Mouse (Mus musculus) liver, adult 2 months (tissue): Measurements from ENCODE around the gene Rexo4. TPM values are rescaled to one million over a fixed set of nuclear protein-coding genes. Genes with fewer than 3 reads are reported as not detected.

Source experiments
- DNase-seq: peaks from one replicate; pipeline ENCODE4 v3.0.0-alpha.2; 2011; ENCODE audit warnings: low read depth, low spot score; ENCODE audit errors: extremely low read depth
- H3K27ac ChIP-seq: fragments of 200-500 bp; replicated peaks from 2 replicates; pipeline ENCODE4 v1.5.1; 2012; ENCODE audit warnings: low read depth, mild to moderate bottlenecking, control low read depth, inconsistent platforms, low read length; ENCODE audit not compliant: insufficient read depth
- H3K27me3 ChIP-seq: fragments of 200-500 bp; 2 replicates; pipeline ENCODE4 v1.6.1; 2012; ENCODE audit warnings: mild to moderate bottlenecking, moderate library complexity, low read length, inconsistent platforms; ENCODE audit not compliant: control insufficient read depth, insufficient read depth
- H3K36me3 ChIP-seq: fragments of 200-500 bp; 2 replicates; pipeline ENCODE4 v1.6.1; 2012; ENCODE audit warnings: low read length, inconsistent platforms; ENCODE audit not compliant: control insufficient read depth, insufficient read depth
- H3K4me1 ChIP-seq: fragments of 200-500 bp; 2 replicates; pipeline ENCODE4 v1.6.1; 2011; ENCODE audit warnings: low read length; ENCODE audit not compliant: control insufficient read depth, insufficient read depth
- H3K4me3 ChIP-seq: fragments of 200-500 bp; 2 replicates; pipeline ENCODE4 v1.5.1; 2011; ENCODE audit warnings: low read depth, mild to moderate bottlenecking, control low read depth, low read length, moderate library complexity; ENCODE audit not compliant: insufficient read depth
- H3K79me2 ChIP-seq: fragments of 200-500 bp; 2 replicates; pipeline ENCODE4 v1.6.1; 2012; ENCODE audit warnings: inconsistent platforms, mild to moderate bottlenecking, low read length, moderate library complexity; ENCODE audit not compliant: control insufficient read depth, insufficient read depth
- H3K9ac ChIP-seq: fragments of 200-500 bp; 2 replicates; pipeline ENCODE4 v1.6.1; 2012; ENCODE audit warnings: low read depth, mild to moderate bottlenecking, control low read depth, inconsistent platforms, low read length
- CTCF ChIP-seq: fragments of 200-500 bp; IDR thresholded peaks from 2 replicates; pipeline ENCODE4 v1.5.1; 2011; ENCODE audit warnings: low read depth, low read length, control low read depth
- POLR2A ChIP-seq: fragments of 200-500 bp; IDR thresholded peaks from 2 replicates; pipeline ENCODE4 v1.6.1; 2011; ENCODE audit warnings: low read length, control low read depth; ENCODE audit not compliant: insufficient read depth; ENCODE audit errors: extremely low read depth
- WGBS: fragments of 180-500 bp; shearing (Covaris S2); methylation state at CpG from one replicate; pipeline ENCODE4 v1.1.7; 2018; 5-methylcytosine and 5-hydroxymethylcytosine counted together
- polyA plus RNA-seq: library from polyadenylated mRNA; depleted of rRNA; stranded (reverse); fragments of >200 nt; gene quantifications from 2 replicates; pipeline ENCODE4 v1.2.3, GENCODE M21; 2012; rRNA removed
- total RNA-seq: library from RNA; depleted of rRNA; stranded (reverse); fragments of >200 nt; gene quantifications from 2 replicates; pipeline ENCODE4 v1.2.3, GENCODE M21; 2014; rRNA removed

Gene Rexo4
- total and polyA plus RNA-seq, 2 experiments, result 11.8 to 15.2 TPM

- H3K9ac ChIP-seq, result peak within 1 kb of the TSS; percentile 94
- peaks cover 20% of the 10 kb centered on the region for H3K36me3 ChIP-seq
- peak; percentile 83 for TF ChIP-seq POLR2A
- TF ChIP-seq CTCF, result no peak
- H3K27me3 ChIP-seq, result no peaks in the 10 kb centered on the region
- WGBS, result under 1% methylated on average over 74 of the region's 74 CpGs
- H3K4me1 ChIP-seq, result peaks cover 19% of the 10 kb centered on the region
- peak within 1 kb of the TSS; percentile 78 for H3K27ac ChIP-seq
- H3K79me2 ChIP-seq, result peaks cover 23% of the 10 kb centered on the region
- peak within 1 kb of the TSS; percentile 96 for H3K4me3 ChIP-seq
- DNase-seq, result peak; percentile 87
These were observed 53.8 kb downstream of the Rexo4 start, which contains the start of the genes Med22 and Rpl7a for GRCm38 (mm10) chr2:26910124-26910993. Gene Med22, minus strand, starts transcription at chr2:26910677. Gene Rpl7a, plus strand, starts transcription at chr2:26910764.

- H3K27ac ChIP-seq, result peak overlapping the region; percentile 78
- H3K9ac ChIP-seq, result peak overlapping the region; percentile 74
- H3K4me3 ChIP-seq, result peak overlapping the region; percentile 76
- TF ChIP-seq POLR2A, result no peak
- TF ChIP-seq CTCF, result no peak
- H3K27me3 ChIP-seq, result no peaks in the 10 kb centered on the region
- no peak for DNase-seq
- peaks cover 17% of the 10 kb centered on the region for H3K4me1 ChIP-seq
- H3K79me2 ChIP-seq, result peaks cover 23% of the 10 kb centered on the region
- peaks cover 20% of the 10 kb centered on the region for H3K36me3 ChIP-seq
These were observed 54.8 kb downstream of the Rexo4 start for GRCm38 (mm10) chr2:26909387-26909784.

- Histone ChIP-seq H3K9ac (peak overlapping the region; percentile 2; the same call in 1 of the 2 replicates), H3K79me2 (peaks cover 23% of the 10 kb centered on the region), H3K4me3 (peak overlapping the region; percentile 6; the same call in 1 of the 2 replicates), H3K27ac (no peak overlapping the region), H3K36me3 (peaks cover 18% of the 10 kb centered on the region), H3K27me3 (no peaks in the 10 kb centered on the region), H3K4me1 (peaks cover 18% of the 10 kb centered on the region)
- 68% methylated on average over 18 of the region's 18 CpGs for WGBS
- TF ChIP-seq CTCF (no peak), POLR2A (no peak)
- no peak for DNase-seq
These were observed 55.3 kb downstream of the Rexo4 start for GRCm38 (mm10) chr2:26908710-26909386.

DNA sequence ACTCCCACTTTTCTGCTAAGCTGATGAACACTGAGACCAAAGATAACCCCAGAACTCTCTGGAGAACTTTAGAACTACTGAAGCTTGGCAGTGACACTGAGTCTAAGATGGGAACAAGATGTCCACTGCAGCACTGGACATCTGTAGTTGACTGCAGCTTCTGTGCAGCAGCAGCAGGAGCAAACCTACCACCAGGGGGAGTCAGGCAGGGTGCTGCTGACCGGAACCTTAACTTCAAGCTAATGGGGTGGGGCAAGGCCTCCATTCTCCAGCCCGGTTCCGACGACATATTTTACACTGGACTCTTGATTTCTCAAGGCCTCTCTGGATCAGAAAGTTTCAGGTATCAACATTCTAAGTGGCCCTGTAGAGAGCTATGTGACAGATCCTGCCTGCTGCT, 57.1 kb downstream of the Rexo4 start:
- 28% methylated on average over 4 of the region's 4 CpGs for WGBS
- DNase-seq, result peak; percentile 55
- Histone ChIP-seq H3K4me1 (peaks cover 22% of the 10 kb centered on the region), H3K36me3 (peaks cover 4% of the 10 kb centered on the region), H3K27ac (no peak overlapping the region), H3K4me3 (no peak overlapping the region), H3K79me2 (peaks cover 21% of the 10 kb centered on the region), H3K27me3 (no peaks in the 10 kb centered on the region), H3K9ac (no peak overlapping the region)
- TF ChIP-seq CTCF (peak; percentile 94), POLR2A (no peak)

DNA sequence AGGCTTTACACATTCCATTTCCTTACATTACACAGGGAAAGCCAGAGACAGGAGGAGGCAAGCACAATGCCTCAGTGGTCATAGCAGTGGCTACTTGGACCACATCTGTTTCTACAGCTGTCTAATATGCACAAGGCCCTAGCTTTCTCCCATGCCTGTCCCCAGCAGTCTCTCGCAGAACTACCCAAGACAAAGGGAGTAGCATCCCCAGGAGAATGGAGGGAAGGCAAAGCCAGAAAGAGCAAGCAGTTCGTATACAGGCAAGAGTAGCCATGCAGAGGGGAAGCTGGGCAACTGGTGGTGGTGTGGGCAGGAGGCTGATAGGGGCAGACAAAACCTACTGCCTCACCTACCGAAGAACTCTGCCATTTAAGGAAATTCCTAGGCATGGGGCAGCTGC, 57.8 kb downstream of the Rexo4 start:
- H3K36me3 ChIP-seq, result peaks cover 2% of the 10 kb centered on the region; the same call in 1 of the 2 replicates
- H3K79me2 ChIP-seq, result peaks cover 18% of the 10 kb centered on the region
- DNase-seq, result no peak
- TF ChIP-seq POLR2A (no peak), CTCF (no peak)
- H3K9ac ChIP-seq, result no peak overlapping the region
- 94% methylated on average over 3 of the region's 3 CpGs for WGBS
- H3K27me3 ChIP-seq, result no peaks in the 10 kb centered on the region
- no peak overlapping the region for H3K4me3 ChIP-seq
- no peak overlapping the region for H3K27ac ChIP-seq
- H3K4me1 ChIP-seq, result peaks cover 23% of the 10 kb centered on the region

DNA sequence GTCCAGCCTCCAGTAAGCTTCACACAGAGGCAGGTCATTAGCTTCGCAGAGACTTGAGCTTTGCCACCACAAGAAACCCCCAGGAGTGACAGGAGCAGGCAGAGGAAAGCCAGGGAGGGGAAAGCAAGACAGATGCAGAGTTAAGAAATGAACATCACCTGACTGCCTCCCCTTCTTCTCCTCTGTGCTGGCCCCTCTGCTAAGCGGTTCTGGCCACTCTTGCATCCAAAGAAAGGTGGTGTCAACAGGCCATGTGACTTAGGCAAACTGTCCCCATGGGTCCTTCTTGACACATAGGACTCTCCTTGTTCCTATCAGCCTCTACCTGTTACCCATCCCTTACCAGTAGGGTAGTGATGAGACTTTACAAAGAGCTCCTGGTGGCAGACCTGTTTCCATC, 58.2 kb downstream of the Rexo4 start:
- peaks cover 2% of the 10 kb centered on the region; the same call in 1 of the 2 replicates for H3K36me3 ChIP-seq

More for the DNA sequence above, 58.2 kb downstream of the Rexo4 start:
- H3K4me1 ChIP-seq, result peaks cover 25% of the 10 kb centered on the region
- H3K27ac ChIP-seq, result no peak overlapping the region
- H3K9ac ChIP-seq, result no peak overlapping the region
- no peak for DNase-seq
- TF ChIP-seq POLR2A (no peak), CTCF (no peak)
- no peaks in the 10 kb centered on the region for H3K27me3 ChIP-seq
- no peak overlapping the region for H3K4me3 ChIP-seq
- WGBS, result 95% methylated on average over 2 of the region's 2 CpGs
- peaks cover 13% of the 10 kb centered on the region for H3K79me2 ChIP-seq

Other genes with a start within 250 kb of the Rexo4 start
- gene Abo, start 99.4 kb downstream of the Rexo4 start, total RNA-seq, result not detected in 2 replicates
- gene Abo, start 99.4 kb downstream of the Rexo4 start, polyA plus RNA-seq, result not detected in 2 replicates
- gene Surf6, start 61.5 kb downstream of the Rexo4 start, total RNA-seq, result 6.2 and 7.8 TPM in 2 replicates
- 6.1 and 6.2 TPM in 2 replicates for gene Surf6, start 61.5 kb downstream of the Rexo4 start, polyA plus RNA-seq
- 12.9 and 16.8 TPM in 2 replicates for gene Med22, start 53.7 kb downstream of the Rexo4 start, total RNA-seq
- 25.5 and 26.4 TPM in 2 replicates for gene Med22, start 53.7 kb downstream of the Rexo4 start, polyA plus RNA-seq
- 721 and 835 TPM in 2 replicates for gene Rpl7a, start 53.6 kb downstream of the Rexo4 start, total RNA-seq
- 398 and 434 TPM in 2 replicates for gene Rpl7a, start 53.6 kb downstream of the Rexo4 start, polyA plus RNA-seq
- gene Surf2, start 48.0 kb downstream of the Rexo4 start, total RNA-seq, result 10.0 and 10.3 TPM in 2 replicates
- 11.6 and 14.5 TPM in 2 replicates for gene Surf2, start 48.0 kb downstream of the Rexo4 start, polyA plus RNA-seq
- 55.5 and 60.5 TPM in 2 replicates for gene Surf1, start 47.9 kb downstream of the Rexo4 start, total RNA-seq
- 51.7 and 57.2 TPM in 2 replicates for gene Surf1, start 47.9 kb downstream of the Rexo4 start, polyA plus RNA-seq
- 135 and 193 TPM in 2 replicates for gene Surf4, start 30.5 kb downstream of the Rexo4 start, total RNA-seq
- 318 and 322 TPM in 2 replicates for gene Surf4, start 30.5 kb downstream of the Rexo4 start, polyA plus RNA-seq
- 0.09 TPM in 1 of 2 replicates, not detected in the other for gene Stkld1, start 30.3 kb downstream of the Rexo4 start, total RNA-seq
- 0.06 and 0.11 TPM in 2 replicates for gene Stkld1, start 30.3 kb downstream of the Rexo4 start, polyA plus RNA-seq
- 5.6 and 8.3 TPM in 2 replicates for gene Adamts13, start 9.0 kb upstream of the Rexo4 start, total RNA-seq
- 5.8 and 11.2 TPM in 2 replicates for gene Adamts13, start 9.0 kb upstream of the Rexo4 start, polyA plus RNA-seq
- 17.7 and 21.5 TPM in 2 replicates for gene Cacfd1, start 45.5 kb upstream of the Rexo4 start, total RNA-seq
- 48.1 and 58.0 TPM in 2 replicates for gene Cacfd1, start 45.5 kb upstream of the Rexo4 start, polyA plus RNA-seq
- 0.34 and 0.46 TPM in 2 replicates for gene Slc2a6, start 63.6 kb upstream of the Rexo4 start, total RNA-seq
- 0.39 and 0.50 TPM in 2 replicates for gene Slc2a6, start 63.6 kb upstream of the Rexo4 start, polyA plus RNA-seq
- not detected in 2 replicates for gene Mymk, start 107.8 kb upstream of the Rexo4 start, total RNA-seq
- gene Mymk, start 107.8 kb upstream of the Rexo4 start, polyA plus RNA-seq, result not detected in 2 replicates
- 3.5 and 4.4 TPM in 2 replicates for gene Adamtsl2, start 115.0 kb upstream of the Rexo4 start, total RNA-seq
- 4.4 and 6.7 TPM in 2 replicates for gene Adamtsl2, start 115.0 kb upstream of the Rexo4 start, polyA plus RNA-seq
- gene Fam163b, start 178.1 kb upstream of the Rexo4 start, total RNA-seq, result not detected in 2 replicates
- gene Fam163b, start 178.1 kb upstream of the Rexo4 start, polyA plus RNA-seq, result not detected in 2 replicates
- gene Dbh, start 200.8 kb upstream of the Rexo4 start, total RNA-seq, result under 0.01 and 0.20 TPM in 2 replicates
- not detected in 2 replicates for gene Dbh, start 200.8 kb upstream of the Rexo4 start, polyA plus RNA-seq